In genomic region chr3:101978299-101978994, GRCm38 (mm10) we compare ENCODE assay signal across 26 mouse cellular contexts. TPM values are rescaled to one million over a fixed set of nuclear protein-coding genes. Genes with fewer than 3 reads are reported as not detected.
DNase-seq lines count a peak whose midpoint lies in the region; ATAC-seq and TF ChIP-seq lines count a peak whose summit lies in the region.
"Had no signal": no experiment of that assay in that cellular context is flagged by ENCODE, and none has a peak within 500 bp of the region (broad histone marks: within the 10 kb centered on the region; RNA-seq: fewer than 3 reads in every experiment).

No protein-coding gene starts in this region.

- no peak for TF ChIP-seq CTCF in brain, embryonic 14.5 days (IDR thresholded peaks at IDR 0.05; ENCODE audit: borderline replicate concordance, extremely low read depth, insufficient read depth, insufficient read length)
- TF ChIP-seq CTCF in left cerebral cortex, adult 2 months (IDR thresholded peaks at IDR 0.05), result no peak

- no peaks in the 10 kb centered on the region for H3K27me3 ChIP-seq in forebrain, embryonic 15.5 days
- no peaks in the 10 kb centered on the region for H3K27me3 ChIP-seq in forebrain, embryonic 11.5 days (ENCODE audit: control insufficient read depth, insufficient read depth, low read length)
- no peaks in the 10 kb centered on the region for H3K27me3 ChIP-seq in hindbrain, embryonic 11.5 days (ENCODE audit: control insufficient read depth, insufficient read depth, low read length)
- H3K27me3 ChIP-seq in hindbrain, embryonic 10.5 days (ENCODE audit: insufficient read depth, poor library complexity, severe bottlenecking), result no peaks in the 10 kb centered on the region
- H3K27me3 ChIP-seq: embryonic facial prominence, embryonic 15.5 days; midbrain, embryonic 13.5 days; neural tube, embryonic 13.5 days had no signal

- peak overlapping the region; percentile 63 for H3K27ac ChIP-seq in forebrain, embryonic 15.5 days (replicated peaks)
- no peak overlapping the region for H3K27ac ChIP-seq in forebrain, embryonic 11.5 days (ENCODE audit: low read depth, low read length)
- peak overlapping the region; percentile 11; the same call in 1 of the 2 replicates for H3K27ac ChIP-seq in hindbrain, embryonic 11.5 days (ENCODE audit: low read depth, low read length)
- H3K27ac ChIP-seq in hindbrain, embryonic 10.5 days, result no peak overlapping the region
- peak overlapping the region; percentile 40; the same call in 1 of the 2 replicates for H3K27ac ChIP-seq in left cerebral cortex, adult 2 months
- H3K27ac ChIP-seq: embryonic facial prominence, embryonic 15.5 days; heart, embryonic 10.5 days; midbrain, embryonic 13.5 days; neural tube, embryonic 13.5 days had no signal

- H3K4me2 ChIP-seq in forebrain, embryonic 15.5 days (replicated peaks), result no peak overlapping the region
- H3K4me2 ChIP-seq in forebrain, embryonic 11.5 days (ENCODE audit: low read depth, low read length, severe bottlenecking), result no peak overlapping the region
- no peak overlapping the region for H3K4me2 ChIP-seq in hindbrain, embryonic 11.5 days (replicated peaks; ENCODE audit: low read depth, low read length)
- H3K4me2 ChIP-seq: embryonic facial prominence, embryonic 15.5 days; midbrain, embryonic 13.5 days; neural tube, embryonic 13.5 days had no signal

- H3K4me1 ChIP-seq in forebrain, embryonic 15.5 days, result peaks cover 7% of the 10 kb centered on the region; the same call in 1 of the 2 replicates
- no peaks in the 10 kb centered on the region for H3K4me1 ChIP-seq in forebrain, embryonic 11.5 days (replicated peaks; ENCODE audit: control insufficient read depth, insufficient read depth, low read length)
- H3K4me1 ChIP-seq in hindbrain, embryonic 11.5 days (replicated peaks; ENCODE audit: control insufficient read depth, insufficient read depth, low read length), result no peaks in the 10 kb centered on the region
- H3K4me1 ChIP-seq in hindbrain, embryonic 10.5 days (replicated peaks), result peaks cover 24% of the 10 kb centered on the region
- H3K4me1 ChIP-seq: embryonic facial prominence, embryonic 15.5 days; heart, embryonic 10.5 days; neural tube, embryonic 13.5 days had no signal

- no peaks in the 10 kb centered on the region for H3K9me3 ChIP-seq in forebrain, embryonic 15.5 days
- no peaks in the 10 kb centered on the region for H3K9me3 ChIP-seq in forebrain, embryonic 11.5 days (ENCODE audit: control insufficient read depth, low read length)
- no peaks in the 10 kb centered on the region for H3K9me3 ChIP-seq in hindbrain, embryonic 11.5 days (ENCODE audit: control insufficient read depth, low read length)
- H3K9me3 ChIP-seq in hindbrain, embryonic 10.5 days, result no peaks in the 10 kb centered on the region
- H3K9me3 ChIP-seq: embryonic facial prominence, embryonic 15.5 days; G1E; heart, embryonic 10.5 days; midbrain, embryonic 13.5 days; neural tube, embryonic 13.5 days had no signal

- H3K36me3 ChIP-seq in forebrain, embryonic 15.5 days, result no peaks in the 10 kb centered on the region
- H3K36me3 ChIP-seq in forebrain, embryonic 11.5 days (ENCODE audit: control insufficient read depth, insufficient read depth, low read length), result no peaks in the 10 kb centered on the region
- H3K36me3 ChIP-seq in hindbrain, embryonic 11.5 days (ENCODE audit: control insufficient read depth, insufficient read depth, low read length), result no peaks in the 10 kb centered on the region
- no peaks in the 10 kb centered on the region for H3K36me3 ChIP-seq in hindbrain, embryonic 10.5 days
- H3K36me3 ChIP-seq: embryonic facial prominence, embryonic 15.5 days; G1E; heart, embryonic 10.5 days; midbrain, embryonic 13.5 days; neural tube, embryonic 13.5 days had no signal

- no peak for TF ChIP-seq POLR2A in brain, embryonic 14.5 days (IDR thresholded peaks at IDR 0.05; ENCODE audit: borderline replicate concordance, extremely low read depth, insufficient read depth, insufficient read length, poor library complexity, severe bottlenecking)

- no peak overlapping the region for H3K4me3 ChIP-seq in forebrain, embryonic 15.5 days
- no peak overlapping the region for H3K4me3 ChIP-seq in forebrain, embryonic 11.5 days (ENCODE audit: low read depth, low read length)
- H3K4me3 ChIP-seq in hindbrain, embryonic 11.5 days (ENCODE audit: low read depth, low read length), result no peak overlapping the region
- H3K4me3 ChIP-seq in hindbrain, embryonic 10.5 days, result no peak overlapping the region
- H3K4me3 ChIP-seq in left cerebral cortex, adult 2 months, result no peak overlapping the region
- H3K4me3 ChIP-seq: embryonic facial prominence, embryonic 15.5 days; heart, embryonic 10.5 days; midbrain, embryonic 13.5 days; neural tube, embryonic 13.5 days had no signal

- intact Hi-C loops in left cerebral cortex, adult 2 months (cut with DNase I), result no loop called here

- 63% methylated on average over 10 of the region's 10 CpGs for WGBS in forebrain, embryonic 15.5 days
- 84% methylated on average over 10 of the region's 10 CpGs for WGBS in forebrain, embryonic 11.5 days
- WGBS in hindbrain, embryonic 11.5 days, result 81% methylated on average over 10 of the region's 10 CpGs
- 87% methylated on average over 10 of the region's 10 CpGs for WGBS in hindbrain, embryonic 10.5 days

- no peak overlapping the region for H3K9ac ChIP-seq in forebrain, embryonic 15.5 days (replicated peaks)
- H3K9ac ChIP-seq in forebrain, embryonic 11.5 days (ENCODE audit: low read length), result no peak overlapping the region
- no peak overlapping the region for H3K9ac ChIP-seq in hindbrain, embryonic 11.5 days (ENCODE audit: low read depth, low read length)
- H3K9ac ChIP-seq: embryonic facial prominence, embryonic 15.5 days; midbrain, embryonic 13.5 days; neural tube, embryonic 13.5 days had no signal

- DNase-seq in forebrain, embryonic 11.5 days (ENCODE audit: low spot score), result no peak
- no peak for DNase-seq in hindbrain, embryonic 11.5 days (ENCODE audit: low spot score)
- DNase-seq in hindbrain, embryonic 10.5 days (ENCODE audit: low spot score), result no peak
- peak; percentile 56 for DNase-seq in brain, embryonic 14.5 days (ENCODE audit: low read depth)
- no peak for DNase-seq in left cerebral cortex, adult 2 months (ENCODE audit: extremely low spot score in 1 of 2, low spot score in 2 of 2)
- DNase-seq in heart, postnatal 4 days, result no peak
- no peak for DNase-seq in yolk sac, embryonic 10.5 days (ENCODE audit: low spot score)
- DNase-seq: cerebellum, adult 2 months; cerebellum, postnatal 36 days; gastrocnemius, postnatal 36 days; kidney, adult 2 months; kidney, postnatal 10 days; liver; thymus, postnatal 36 days had no signal

- no peak for ATAC-seq in forebrain, embryonic 15.5 days (replicated peaks)
- ATAC-seq in forebrain, embryonic 11.5 days (replicated peaks; ENCODE audit: low FRiP score), result no peak
- no peak for ATAC-seq in hindbrain, embryonic 11.5 days (ENCODE audit: low FRiP score)
- ATAC-seq: inflammation-experienced regulatory T-cells, adult 6 months; lung, postnatal 0 days had no signal

RNA-seq across cellular contexts. Expression of gene Nhlh2, which starts 31.4 kb away (rescaled TPM):
- 24.3 and 25.4 TPM in 2 replicates for polyA plus RNA-seq in forebrain, embryonic 15.5 days (2015; fragmentation: Nextera tagmentation; extraction: Ambion mirVana)
- polyA plus RNA-seq in forebrain, embryonic 11.5 days (2014; fragmentation: Nextera tagmentation; extraction: Ambion mirVana), result 41.4 and 44.9 TPM in 2 replicates
- polyA plus RNA-seq in hindbrain, embryonic 11.5 days (2014; fragmentation: Nextera tagmentation; extraction: Ambion mirVana), result 173 and 196 TPM in 2 replicates
- 64.1 and 152 TPM in 2 replicates for polyA plus RNA-seq in hindbrain, embryonic 10.5 days (2016; fragmentation: Nextera tagmentation; extraction: Ambion mirVana)
- 32.5 and 40.8 TPM in 2 replicates for polyA plus RNA-seq in brain, embryonic 14.5 days (2012; rRNA removed)
- total RNA-seq in left cerebral cortex, adult 2 months (2021), result under 1 TPM; 0.26 to 0.52 TPM
- total RNA-seq in heart, postnatal 4 days (2021), result not detected
- total RNA-seq: adrenal gland, postnatal 36 days; gastrocnemius, postnatal 36 days; megakaryocyte progenitor cell, adult 5-6 weeks had no signal
- polyA plus RNA-seq: G1E; heart, postnatal 0 days; inflammation-experienced regulatory T-cells, adult 6 months; kidney, adult 2 months; liver, embryonic 16.5 days; lung, postnatal 0 days had no signal

RNA-seq across cellular contexts. Expression of gene Slc22a15, which starts 54.2 kb away (rescaled TPM):
- polyA plus RNA-seq in forebrain, embryonic 15.5 days (2015; fragmentation: Nextera tagmentation; extraction: Ambion mirVana), result 4.5 and 5.3 TPM in 2 replicates
- polyA plus RNA-seq in forebrain, embryonic 11.5 days (2014; fragmentation: Nextera tagmentation; extraction: Ambion mirVana), result 5.5 and 5.7 TPM in 2 replicates
- polyA plus RNA-seq in hindbrain, embryonic 11.5 days (2014; fragmentation: Nextera tagmentation; extraction: Ambion mirVana), result 8.4 and 10.1 TPM in 2 replicates
- 5.4 and 9.9 TPM in 2 replicates for polyA plus RNA-seq in hindbrain, embryonic 10.5 days (2016; fragmentation: Nextera tagmentation; extraction: Ambion mirVana)
- 11.5 and 15.9 TPM in 2 replicates for polyA plus RNA-seq in brain, embryonic 14.5 days (2012; rRNA removed)
- total RNA-seq in left cerebral cortex, adult 2 months (2021), result 10 to 100 TPM in 1 of 2 experiments, 1 to 10 TPM in 1; 9.2 to 10.0 TPM
- 1 to 10 TPM; 8.4 to 8.8 TPM for total RNA-seq in heart, postnatal 4 days (2021)
- polyA plus RNA-seq: G1E had no signal

Comparison
In these comparisons a context has a peak if more than half of its experiments do, and no peak if none do; other contexts are left out.
1. H3K27ac ChIP-seq: peak in forebrain, embryonic 15.5 days (single experiment), hindbrain, embryonic 11.5 days (single experiment) and left cerebral cortex, adult 2 months (single experiment); none in forebrain, embryonic 11.5 days (single experiment) and hindbrain, embryonic 10.5 days (single experiment).